Mouse (Mus musculus): ENCODE measurements around the gene Dscaml1.

GRCm38 (mm10) chr9:45787547-45787946, 361.1 kb downstream of the Dscaml1 start:
- TF ChIP-seq CTCF (IDR thresholded peaks at IDR 0.05; ENCODE audit: control insufficient read depth, insufficient read depth, low read length), result no peak
- no peak for TF ChIP-seq POLR2A (IDR thresholded peaks at IDR 0.05; ENCODE audit: borderline replicate concordance, control insufficient read depth, low read depth, low read length)
